Mouse (Mus musculus): Measurements from ENCODE around the gene Aatk.

Gene Aatk

DNA sequence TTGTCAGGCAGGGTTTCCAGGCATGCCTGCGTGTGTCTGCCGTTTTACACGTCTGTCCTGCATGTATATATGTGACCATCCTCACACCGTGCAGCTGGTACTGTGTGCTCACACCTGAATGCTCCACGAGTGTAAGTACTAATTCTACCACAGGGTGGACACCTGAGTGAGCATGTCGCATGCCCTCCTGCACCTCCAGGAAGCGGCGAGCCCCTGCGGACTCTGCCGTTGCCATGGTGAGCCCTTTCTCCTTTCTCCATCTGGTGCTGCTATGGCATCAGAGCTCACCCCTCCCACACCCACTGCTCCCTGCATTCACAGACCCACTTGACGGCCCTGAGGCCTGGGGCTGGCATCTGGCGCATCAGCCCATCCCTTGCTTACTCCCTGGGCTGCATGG lies 24.1 kb downstream of the Aatk start:
- no peak for DNase-seq (ENCODE audit: low spot score)

DNA sequence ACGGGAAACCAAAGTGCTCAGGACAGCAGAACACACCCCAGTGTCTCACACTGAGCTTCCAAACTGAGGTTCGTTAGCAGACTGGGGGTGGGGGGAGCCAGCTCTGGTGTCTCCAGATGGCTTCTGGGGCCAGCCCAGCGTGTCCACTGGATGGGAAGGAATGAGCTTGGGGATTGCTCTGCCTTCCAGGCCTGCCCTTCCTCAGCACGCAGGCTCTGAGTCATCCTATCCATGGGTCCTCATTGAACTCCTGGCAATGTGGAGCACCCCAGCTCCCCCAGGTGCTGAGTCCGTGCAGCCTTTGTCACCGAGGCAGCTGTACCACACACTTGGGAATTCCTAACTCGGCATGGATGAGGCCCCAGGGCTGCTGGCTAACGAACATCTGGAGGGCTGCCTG lies 24.8 kb downstream of the Aatk start:
- DNase-seq (ENCODE audit: low spot score), result no peak

DNA sequence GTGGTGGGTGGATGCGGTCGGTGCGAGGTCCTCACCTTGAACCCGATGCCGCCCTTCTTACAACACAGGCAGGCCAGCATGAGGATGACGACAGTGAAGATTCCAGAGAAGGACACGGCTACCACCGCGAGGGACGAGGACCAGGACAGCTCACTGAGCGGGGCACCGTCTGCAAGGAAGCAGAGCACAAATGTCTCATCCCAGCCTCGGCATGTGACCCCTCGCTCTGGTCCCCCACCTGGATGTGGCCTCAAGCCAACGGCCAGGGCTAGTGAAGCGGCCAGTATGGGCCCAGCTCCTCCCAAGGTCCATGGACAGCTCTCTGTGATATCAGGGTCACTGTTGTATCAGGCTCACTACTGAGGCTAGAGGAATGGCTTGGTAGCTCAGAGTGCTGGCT lies 25.6 kb downstream of the Aatk start:
- DNase-seq (ENCODE audit: low spot score), result no peak

DNA sequence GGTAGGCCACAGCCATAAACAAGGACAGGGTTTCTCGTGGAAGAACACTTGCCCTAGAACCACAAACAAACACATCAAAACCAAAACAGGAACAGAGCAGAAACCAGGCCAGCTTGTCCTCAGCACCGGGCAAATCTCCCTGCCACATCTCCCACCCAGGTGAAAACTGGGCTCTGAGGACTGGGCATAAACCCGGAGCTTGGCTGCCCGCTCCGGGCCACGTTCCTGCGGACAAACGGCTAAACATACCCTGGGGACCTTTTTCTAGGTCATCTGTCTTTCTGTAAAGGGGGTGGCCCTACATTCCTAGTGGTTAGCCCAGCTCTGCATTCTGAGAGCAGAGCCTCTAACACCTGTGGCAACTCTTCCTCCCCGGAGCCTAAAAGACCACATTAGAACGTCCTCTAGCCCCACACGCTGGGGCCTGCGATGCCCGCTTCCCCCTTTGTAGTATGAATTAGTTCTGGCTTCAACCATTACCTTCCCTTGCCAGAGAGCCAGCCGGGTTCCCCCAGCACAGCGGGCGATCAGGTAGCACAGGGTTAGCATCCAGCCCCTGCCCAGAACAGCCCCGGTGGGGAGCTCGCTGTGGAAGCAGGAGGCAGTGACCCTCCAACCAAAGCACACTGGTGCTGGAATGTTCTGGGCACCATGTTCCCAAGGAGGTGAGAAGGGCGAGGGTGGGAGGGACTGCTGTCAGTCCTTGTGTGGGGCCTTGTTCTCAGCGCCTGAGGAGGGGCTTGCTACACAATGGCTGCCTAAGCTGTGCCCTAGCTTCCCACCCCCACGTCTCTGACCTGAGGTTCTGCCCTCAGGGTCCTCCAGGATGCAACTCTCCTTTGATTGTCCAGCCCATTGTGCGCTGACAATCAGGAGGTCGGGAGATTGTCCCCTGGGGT lies 27.2 kb downstream of the Aatk start:
- DNase-seq (ENCODE audit: low spot score), result no peak

DNA sequence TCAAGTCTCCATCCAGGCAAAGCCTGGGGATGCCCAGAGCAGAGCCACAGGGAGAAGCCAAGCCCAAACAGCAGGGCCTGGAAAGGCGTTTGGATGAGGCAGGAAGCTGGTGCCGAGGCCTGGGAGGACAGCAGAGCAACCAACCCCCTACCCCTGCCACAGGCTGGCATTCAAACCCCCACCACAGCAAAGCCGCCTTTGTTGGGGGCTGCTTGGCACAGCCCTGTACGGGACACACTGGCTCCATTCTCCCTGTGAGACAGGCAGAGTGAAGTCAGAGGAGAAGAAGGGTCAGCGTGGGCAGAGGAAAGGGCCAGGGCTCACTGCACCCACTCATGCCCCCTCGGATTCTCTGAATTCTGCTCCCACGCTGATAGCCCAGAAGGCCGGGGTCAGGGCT lies 30.0 kb downstream of the Aatk start:
- DNase-seq (ENCODE audit: low spot score), result no peak

DNA sequence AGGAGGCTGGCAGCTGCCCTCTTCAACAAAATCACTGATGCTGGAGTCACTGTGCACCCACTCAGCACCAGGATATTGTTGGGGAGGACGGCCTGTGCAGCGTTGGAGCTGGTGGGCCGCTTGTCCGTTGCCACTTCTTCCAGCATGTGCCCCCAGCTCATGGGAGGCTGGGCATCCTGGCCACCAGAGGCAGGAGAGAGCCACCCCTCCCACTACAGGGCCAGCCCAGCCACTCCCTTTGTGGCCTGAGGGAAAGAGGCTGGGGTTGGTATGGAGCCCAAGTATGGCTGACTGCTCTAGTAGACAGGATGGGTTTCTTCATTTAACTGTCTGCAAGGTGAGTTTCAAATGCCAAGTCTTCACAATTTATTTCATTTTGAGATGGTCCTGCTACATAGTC lies 32.2 kb downstream of the Aatk start:
- no peak for DNase-seq (ENCODE audit: low spot score)

DNA sequence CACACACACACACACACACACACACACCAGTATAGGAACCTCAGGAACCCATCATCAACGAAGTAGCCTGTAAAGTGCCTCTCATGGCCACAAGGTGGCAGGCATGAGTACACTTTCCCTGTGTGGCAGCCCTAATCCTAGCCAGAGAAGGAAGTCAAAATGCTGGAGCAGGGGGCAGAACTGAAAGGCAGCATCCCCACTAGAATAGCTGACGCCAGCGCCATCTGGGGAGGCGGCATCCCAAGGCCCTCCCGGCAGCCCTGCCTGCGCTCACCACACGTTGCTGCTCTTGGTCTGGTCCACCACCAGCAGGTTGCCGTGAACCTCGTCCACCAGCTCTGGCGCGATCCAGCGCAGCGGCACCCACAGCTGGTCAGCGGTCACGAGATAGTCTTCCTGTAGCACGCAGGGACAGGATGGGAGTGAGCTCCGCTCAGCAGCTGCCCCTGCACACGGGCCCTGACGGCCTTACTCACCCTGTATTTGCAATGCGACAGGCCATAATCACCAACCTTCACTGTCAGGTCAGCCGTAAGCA lies 33.7 kb downstream of the Aatk start:
- peak; percentile 48 for DNase-seq (ENCODE audit: low spot score)

DNA sequence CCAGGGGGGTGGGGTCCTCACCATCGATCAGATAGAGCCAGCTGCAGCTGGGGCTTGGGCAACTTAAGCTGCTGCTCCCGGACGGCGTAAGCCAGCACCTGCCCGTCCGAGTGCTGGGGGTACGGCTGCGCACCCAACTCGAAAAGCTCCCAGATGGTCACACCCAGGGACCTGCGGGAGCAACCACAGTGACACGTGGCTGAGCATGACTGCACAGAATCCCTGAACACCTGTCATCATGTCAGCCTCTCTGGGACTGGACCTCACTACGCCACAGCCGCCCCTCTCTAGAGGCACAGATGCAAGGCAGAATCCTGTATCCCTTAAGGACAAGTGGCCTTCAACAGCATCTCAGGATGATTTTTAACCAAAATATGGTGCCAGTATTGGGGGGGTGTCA lies 34.3 kb downstream of the Aatk start:
- DNase-seq (ENCODE audit: low spot score), result no peak

DNA sequence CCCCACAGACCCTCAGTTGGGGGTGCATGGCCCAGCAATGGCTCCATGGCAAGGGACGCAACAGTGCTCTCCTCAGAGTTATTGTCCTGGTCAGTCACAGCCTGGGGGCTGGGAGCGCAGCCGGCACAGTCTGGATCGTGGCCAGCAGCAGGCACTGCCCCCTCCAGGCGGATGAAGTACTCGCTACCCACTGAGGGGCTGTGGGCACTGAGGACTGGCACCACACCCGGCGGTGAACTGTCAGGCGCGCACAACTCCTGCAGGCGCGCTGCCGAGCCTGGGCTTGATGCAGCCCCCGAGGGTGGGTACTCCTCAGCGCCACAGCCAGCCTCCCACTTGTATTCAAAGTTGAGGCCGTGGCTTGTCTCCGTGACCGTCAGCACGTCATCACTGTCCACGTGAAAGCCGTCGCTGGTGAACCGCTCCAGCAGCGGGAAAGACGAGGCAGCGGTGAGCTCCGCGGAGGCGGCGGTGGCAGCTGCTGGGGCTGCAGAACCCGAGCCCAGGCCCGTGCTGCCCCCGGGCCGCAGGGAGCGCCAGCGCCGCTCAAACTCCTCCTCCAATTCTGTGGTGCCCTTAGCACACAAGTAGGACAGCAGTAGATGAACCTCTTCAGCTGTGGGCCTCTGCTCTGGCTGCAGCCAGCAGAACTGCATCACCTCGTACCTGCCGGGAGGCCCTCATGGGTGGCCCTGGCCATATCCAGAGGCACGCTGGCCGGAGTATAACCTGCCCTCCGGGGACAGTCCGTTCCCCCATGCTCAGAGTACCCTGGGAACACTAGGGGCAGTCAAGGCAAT lies 35.0 kb downstream of the Aatk start:
- DNase-seq (ENCODE audit: low spot score), result no peak

DNA sequence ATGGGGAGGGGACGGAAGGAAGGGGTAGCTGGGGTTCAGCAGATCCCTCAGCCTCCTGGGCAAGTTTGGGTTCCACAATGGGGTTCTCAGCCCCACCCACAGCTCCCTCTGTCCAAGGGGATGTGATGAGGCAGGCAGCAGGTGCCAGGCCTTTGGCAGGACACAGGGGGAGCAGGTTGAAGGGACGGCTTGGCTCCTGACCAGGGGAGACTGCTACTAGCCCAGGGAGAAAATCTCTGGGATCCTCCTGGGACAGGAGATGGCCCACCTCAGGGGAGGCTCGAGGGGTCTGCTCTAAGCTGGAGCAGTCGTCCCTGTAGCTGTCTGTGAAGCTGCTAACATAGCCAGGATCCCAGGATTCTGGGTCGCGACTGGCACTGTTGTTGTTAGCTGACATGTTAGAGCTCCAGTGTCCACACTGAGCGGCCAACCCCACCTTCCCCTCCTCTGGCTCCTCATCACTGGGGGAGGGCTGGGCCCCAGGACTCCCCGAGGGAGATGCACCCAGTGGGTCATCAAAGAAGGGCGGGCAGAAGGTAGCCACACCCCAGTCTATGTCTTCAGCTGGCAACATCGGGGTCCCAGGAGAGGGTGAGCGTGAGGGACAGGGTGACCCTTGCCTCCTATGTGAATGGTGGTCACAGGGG lies 35.7 kb downstream of the Aatk start:
- no peak for DNase-seq (ENCODE audit: low spot score)

DNA sequence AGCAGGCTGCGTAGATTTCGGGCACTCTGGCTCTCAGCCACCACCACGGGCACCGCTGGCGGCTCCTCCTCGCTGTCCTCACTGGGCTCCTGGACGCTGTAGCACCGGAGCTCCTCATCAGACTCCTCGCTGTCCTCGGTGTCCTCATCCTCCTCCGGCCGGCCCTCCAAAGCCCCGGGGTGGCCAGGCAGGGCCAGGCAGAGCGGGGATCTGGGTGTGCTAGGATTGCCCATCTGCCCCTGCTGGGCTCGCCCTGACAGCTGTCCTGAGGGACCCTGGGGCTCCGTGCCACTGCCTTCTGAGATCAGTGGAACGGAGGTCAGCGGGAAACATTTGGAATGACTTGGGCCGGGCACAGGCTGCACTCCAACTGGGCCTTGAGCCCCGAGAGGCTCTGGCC lies 37.0 kb downstream of the Aatk start:
- DNase-seq (ENCODE audit: low spot score), result no peak

DNA sequence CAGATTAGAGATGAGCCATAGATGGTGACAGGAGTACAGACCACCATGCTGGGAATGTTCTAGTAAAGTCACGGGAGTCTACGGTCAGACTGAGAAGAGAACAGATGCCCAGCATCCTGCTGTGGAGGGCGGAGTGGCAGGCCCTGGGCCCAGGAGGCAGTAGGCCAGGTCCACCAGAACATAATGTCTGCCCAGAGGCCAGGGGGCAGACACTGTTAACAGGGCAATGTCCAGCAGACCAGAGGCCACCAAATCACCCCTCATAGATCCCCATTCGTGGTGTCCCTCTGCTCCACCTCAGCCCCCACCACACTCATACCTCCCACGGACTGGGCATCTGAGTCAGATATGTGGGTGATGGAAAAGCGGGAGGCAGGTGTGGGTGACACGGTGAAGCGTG lies 38.0 kb downstream of the Aatk start:
- no peak for DNase-seq (ENCODE audit: low spot score)

DNA sequence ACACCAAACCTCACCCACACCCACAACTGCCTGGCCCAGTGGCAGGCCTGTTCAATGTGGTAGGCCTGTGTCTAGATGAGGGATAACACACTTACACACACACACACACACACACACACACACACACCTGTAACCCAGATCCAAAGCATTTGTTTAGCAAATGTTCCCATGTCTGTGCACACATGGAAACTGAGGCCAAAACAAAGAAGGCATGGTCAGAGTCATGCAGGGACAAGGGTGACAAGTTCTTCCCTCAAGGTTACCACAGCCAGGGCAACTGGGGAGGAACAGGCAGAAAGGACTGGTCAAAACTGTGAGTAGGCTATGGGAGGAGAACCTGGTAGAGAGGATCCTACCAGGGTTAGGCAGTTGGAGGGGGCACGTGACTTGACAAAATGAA lies 38.5 kb downstream of the Aatk start:
- no peak for DNase-seq (ENCODE audit: low spot score)

DNA sequence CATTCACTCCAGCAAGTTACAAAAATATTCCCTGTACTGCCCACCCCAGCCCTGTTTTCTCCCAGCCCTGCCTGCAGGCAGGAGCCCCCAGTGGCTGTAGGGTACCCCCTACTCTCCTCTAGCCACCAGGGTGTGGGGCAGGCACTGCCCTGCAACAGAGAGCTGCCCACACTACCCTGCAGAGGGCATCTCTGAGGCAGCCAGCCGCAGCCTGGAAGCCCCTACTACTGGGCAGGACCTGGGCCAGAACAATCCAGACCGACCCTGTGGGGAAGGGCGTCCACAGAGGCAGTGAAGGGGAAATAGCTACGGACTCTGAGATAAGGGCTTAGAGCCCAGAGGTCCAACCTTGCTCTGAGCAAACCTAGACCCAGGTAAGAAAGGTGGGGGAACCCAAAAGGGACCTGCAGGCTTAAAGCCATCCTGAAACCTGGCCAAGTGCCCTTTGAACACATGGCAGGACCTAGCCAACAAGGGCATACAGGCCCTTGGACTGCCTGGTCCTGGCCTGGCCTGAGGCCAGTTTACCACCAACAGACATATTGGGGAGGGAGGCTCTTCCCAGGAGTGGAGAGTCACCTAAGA lies 39.4 kb downstream of the Aatk start:
- DNase-seq (ENCODE audit: low spot score), result no peak

DNA sequence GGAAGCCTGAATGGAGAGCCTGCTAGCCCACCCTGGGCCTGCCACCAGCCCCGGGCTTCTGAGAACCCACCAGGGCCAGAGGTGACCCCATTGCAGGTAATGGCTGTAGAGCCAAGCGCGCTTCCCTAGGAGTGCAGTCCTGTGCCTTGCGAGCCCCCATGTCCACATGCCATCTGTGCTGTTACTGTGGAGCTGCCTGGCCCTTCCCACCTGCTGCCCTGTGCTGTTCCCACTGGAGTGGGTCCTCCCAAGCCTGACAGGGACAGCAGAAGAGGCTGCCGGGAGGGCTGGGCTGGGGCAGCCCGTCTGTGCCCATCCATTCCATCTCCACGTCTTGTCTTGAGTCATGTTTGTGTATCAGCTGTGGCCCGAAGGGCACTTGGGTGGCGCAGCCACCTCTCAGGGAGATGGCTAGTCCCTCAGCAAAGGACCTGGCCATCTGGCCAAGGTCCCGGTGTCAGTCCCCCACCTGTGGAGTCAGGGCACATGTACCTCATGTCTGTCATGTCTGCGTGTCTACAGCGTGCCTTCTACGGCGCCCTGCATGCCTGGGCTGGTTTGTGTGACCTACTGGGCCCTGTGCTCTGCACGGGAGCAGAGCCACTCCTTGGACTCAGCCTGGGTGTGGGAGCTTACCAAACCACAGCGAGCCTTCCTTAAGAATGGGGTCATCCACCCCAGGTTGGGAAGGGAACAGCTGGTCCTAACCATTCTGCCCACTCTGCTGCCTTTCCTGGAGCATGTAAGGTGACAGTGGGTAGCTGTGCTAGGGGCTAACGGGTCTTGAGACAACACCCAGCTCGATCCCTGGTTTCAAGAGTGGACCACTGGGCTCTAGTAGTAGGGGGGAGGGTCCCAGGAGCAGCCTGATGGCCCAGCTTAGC lies 41.3 kb downstream of the Aatk start:
- DNase-seq (ENCODE audit: low spot score), result no peak

DNA sequence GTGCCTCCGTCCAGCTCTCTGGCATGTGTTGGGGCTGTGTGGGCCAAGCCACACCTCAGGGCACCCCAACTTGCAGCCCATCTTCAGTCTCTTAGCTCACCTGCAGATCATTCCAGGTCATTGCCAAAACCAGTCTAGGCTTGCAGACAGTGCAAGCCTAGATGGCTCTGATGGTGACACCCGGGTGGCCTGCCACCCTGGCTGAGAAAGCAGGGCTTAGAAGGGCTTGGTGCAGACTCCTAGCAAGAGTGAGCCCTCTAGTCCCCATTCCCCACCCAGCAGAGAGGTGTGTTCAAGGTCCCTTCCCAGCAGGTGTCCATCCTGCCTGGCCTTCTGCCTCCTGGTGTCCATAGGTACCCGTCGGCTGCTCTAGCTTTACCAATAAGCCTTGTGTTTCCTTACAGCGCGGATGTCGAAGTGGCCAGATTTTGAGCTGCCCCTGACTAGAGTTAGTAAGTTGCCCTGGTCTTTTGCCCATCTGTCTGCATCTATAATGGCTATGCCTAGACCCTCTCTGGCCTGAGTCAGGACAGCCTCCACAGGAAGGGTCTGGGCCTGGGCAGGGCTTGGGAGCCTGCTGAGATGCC lies 44.2 kb downstream of the Aatk start:
- DNase-seq (ENCODE audit: low spot score), result no peak

DNA sequence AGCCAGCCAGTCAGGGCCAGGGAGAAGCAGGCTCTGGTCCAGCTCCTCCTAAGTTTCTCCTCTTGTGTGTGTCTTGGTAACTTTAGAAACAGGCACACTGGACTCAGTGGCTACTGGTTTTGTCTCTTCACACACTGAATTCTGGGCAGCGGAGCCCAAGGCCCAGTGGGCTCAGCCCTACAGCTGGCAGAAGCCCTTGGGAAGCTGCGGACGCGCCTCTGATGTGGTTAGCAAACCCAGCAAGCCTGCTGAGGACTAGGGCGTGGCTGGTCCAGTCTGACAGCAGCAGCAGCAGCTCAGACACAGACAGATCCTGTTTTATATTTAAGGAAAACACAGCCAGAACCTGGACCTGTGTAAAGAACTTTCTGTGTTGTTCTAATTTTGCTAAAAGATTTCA lies 44.9 kb downstream of the Aatk start:
- no peak for DNase-seq (ENCODE audit: low spot score)

DNA sequence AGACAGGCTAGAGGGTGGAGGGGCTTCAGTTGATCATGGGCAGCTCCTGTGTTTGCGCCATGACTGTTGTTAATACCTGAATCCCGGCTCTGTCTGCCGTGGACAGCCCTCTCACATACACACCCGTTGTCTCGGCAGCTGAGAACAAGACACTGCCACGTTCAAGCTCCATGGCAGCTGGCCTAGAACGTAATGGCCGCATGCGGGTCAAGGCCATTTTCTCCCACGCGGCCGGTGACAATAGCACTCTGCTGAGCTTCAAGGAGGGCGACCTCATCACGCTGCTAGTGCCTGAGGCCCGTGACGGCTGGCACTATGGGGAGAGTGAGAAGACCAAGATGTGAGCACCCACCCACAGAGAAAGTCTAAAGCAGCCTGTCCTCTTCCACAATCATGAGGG lies 49.6 kb downstream of the Aatk start:
- DNase-seq (ENCODE audit: low spot score), result no peak

DNA sequence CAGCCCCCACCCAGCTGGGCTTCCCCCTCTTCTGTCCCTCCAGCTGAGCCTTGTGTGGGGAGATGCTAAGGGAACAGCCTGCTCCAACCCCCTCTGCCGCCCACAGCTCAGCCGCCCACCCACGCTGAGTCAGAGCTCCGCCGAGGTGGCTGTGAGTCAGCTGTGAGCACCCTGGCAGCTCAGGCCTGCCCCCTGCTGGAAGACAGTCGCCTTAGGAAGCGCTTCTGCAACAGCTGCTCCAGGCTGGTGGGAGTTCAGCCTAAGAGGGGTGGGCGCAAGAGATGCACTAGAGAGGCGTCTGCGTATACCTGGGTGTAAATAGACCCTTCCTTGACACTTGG lies 55.7 kb downstream of the Aatk start:
- DNase-seq (ENCODE audit: low spot score), result peak; percentile 60

DNA sequence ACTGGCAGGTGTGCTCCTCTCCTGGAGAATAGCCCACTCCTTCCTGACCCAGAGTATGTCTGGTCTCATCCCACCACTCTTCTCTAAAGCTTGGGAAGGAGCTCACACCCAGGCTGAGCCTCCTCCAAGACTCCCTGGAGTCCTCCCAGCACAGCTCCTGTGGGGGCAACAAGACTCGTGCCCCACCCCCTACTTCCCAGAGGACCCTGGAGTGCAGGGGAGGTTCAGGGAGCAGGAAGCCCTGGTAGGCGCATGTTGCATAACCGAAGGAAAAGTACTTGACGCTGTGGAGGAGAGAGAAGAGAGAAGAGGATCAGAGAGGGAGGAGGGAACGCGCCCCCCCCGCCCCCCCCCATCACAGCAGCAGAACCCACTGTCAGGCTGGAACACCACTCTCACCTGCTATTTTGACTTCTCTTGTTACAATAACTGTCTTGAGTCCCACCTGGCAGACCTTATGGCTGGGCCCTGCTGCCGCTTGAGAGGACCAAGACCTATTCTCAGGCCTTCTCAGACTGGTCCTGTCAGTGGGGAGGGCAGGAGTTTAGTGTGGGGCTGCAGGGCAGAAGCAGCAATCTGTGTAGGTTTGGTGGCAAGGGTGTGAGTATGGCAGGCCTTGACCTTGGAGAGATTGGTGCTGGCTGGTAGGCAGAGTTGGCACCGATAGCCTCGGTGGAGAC lies 56.2 kb downstream of the Aatk start:
- no peak for DNase-seq (ENCODE audit: low spot score)
